Mouse (Mus musculus) stomach, embryonic 14.5 days (tissue): Measurements from ENCODE around the gene Farp1. TPM values are rescaled to one million over a fixed set of nuclear protein-coding genes. Genes with fewer than 3 reads are reported as not detected.

Source experiments
- ATAC-seq: fragments of 200-750 bp; cut with Nextera tagmentation; 2 replicates; pipeline ENCODE4 v1.8.0; 2017; ENCODE audit warnings: low read depth, moderate TSS enrichment; ENCODE audit not compliant: insufficient number of reproducible peaks, insufficient read depth, low FRiP score
- H3K27ac ChIP-seq: fragments of 300-500 bp; sonication (generic); 2 replicates; pipeline ENCODE4 v1.5.1; 2014; ENCODE audit warnings: mild to moderate bottlenecking, low read length, moderate library complexity, mixed read lengths
- H3K27me3 ChIP-seq: fragments of 300-500 bp; sonication (generic); 2 replicates; pipeline ENCODE4 v1.6.1; 2014; ENCODE audit warnings: low read length, control low read depth, mixed read lengths; ENCODE audit not compliant: control insufficient read depth, insufficient read depth
- H3K36me3 ChIP-seq: fragments of 300-500 bp; sonication (generic); 2 replicates; pipeline ENCODE4 v1.6.1; 2014; ENCODE audit warnings: mild to moderate bottlenecking, control low read depth, low read length, moderate library complexity, mixed read lengths; ENCODE audit not compliant: control insufficient read depth, insufficient read depth
- H3K4me1 ChIP-seq: fragments of 300-500 bp; sonication (generic); 2 replicates; pipeline ENCODE4 v1.6.1; 2014; ENCODE audit warnings: low read length, control low read depth, mixed read lengths; ENCODE audit not compliant: control insufficient read depth, insufficient read depth
- H3K4me2 ChIP-seq: fragments of 300-500 bp; sonication (generic); replicated peaks from 2 replicates; pipeline ENCODE4 v1.6.1; 2014; ENCODE audit warnings: low read depth, low read length, control low read depth
- H3K4me3 ChIP-seq: fragments of 300-500 bp; sonication (generic); 2 replicates; pipeline ENCODE4 v1.5.1; 2014; ENCODE audit warnings: low read depth, low read length, control low read depth
- H3K9ac ChIP-seq: fragments of 300-500 bp; sonication (generic); replicated peaks from 2 replicates; pipeline ENCODE4 v1.6.1; 2014; ENCODE audit warnings: low read depth, mild to moderate bottlenecking, control low read depth, low read length, moderate library complexity, mixed read lengths
- H3K9me3 ChIP-seq: fragments of 300-500 bp; sonication (generic); 2 replicates; pipeline ENCODE4 v1.6.1; 2016; ENCODE audit warnings: low read depth, low read length, control low read depth; ENCODE audit not compliant: control insufficient read depth
- WGBS: fragments of 180-500 bp; shearing (Covaris S2); extraction: QIAGEN DNeasy Blood & Tissue Kit; methylation state at CpG from one replicate; pipeline ENCODE4 v1.1.7; 2014; 5-methylcytosine and 5-hydroxymethylcytosine counted together
- polyA plus RNA-seq: library from polyadenylated mRNA; unstranded; fragments of >200 nt; fragmentation: Nextera tagmentation; extraction: Ambion mirVana; gene quantifications from 2 replicates; pipeline ENCODE4 v1.2.1, GENCODE M21; 2014

The Farp1 gene
- polyA plus RNA-seq, 1 experiment from 2014 or later: 22.2 TPM

- Histone ChIP-seq H3K9me3 (no peaks in the 10 kb centered on the region), H3K4me2 (no peak overlapping the region), H3K4me1 (0 out of 2 replicates have a peak, but pooled peaks cover under 1% of the 10 kb centered on the region), H3K27ac (no peak overlapping the region), H3K9ac (no peak overlapping the region), H3K27me3 (no peaks in the 10 kb centered on the region), H3K4me3 (no peak overlapping the region), H3K36me3 (peaks cover 38% of the 10 kb centered on the region)
- WGBS: 78% methylated on average over 5 of the region's 5 CpGs
- peak; percentile 83 for ATAC-seq
Observed at GRCm38 (mm10) chr14:121298537-121298936, 263.5 kb downstream of the Farp1 start.

DNA sequence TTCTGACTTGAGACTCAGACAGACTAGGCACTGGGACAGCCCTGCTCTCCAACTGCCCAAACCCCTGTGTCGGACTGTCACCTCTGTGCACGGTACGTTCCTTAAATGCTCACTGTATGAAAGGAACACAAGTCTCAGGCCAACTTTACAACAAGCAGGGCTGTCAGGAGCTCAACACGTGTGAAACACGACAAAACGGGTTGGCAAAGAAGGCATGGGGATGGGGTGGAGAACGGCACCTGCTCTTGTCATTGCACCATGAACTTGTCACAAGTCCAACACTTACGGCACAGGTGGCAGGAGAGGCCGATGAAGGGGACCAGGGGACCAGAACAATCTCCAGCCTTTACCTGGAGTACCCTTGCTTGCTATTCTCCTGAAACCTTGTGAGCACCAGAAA lies 264.1 kb downstream of the Farp1 start:
- H3K9me3 ChIP-seq: no peaks in the 10 kb centered on the region
- no peak overlapping the region for H3K27ac ChIP-seq
- H3K27me3 ChIP-seq: no peaks in the 10 kb centered on the region
- ATAC-seq: no peak
- H3K4me1 ChIP-seq: 0 out of 2 replicates have a peak, but pooled peaks cover 6% of the 10 kb centered on the region
- H3K36me3 ChIP-seq: peaks cover 32% of the 10 kb centered on the region
- H3K4me2 ChIP-seq: no peak overlapping the region
- WGBS: 82% methylated on average over 9 of the region's 9 CpGs
- no peak overlapping the region for H3K4me3 ChIP-seq
- no peak overlapping the region for H3K9ac ChIP-seq

DNA sequence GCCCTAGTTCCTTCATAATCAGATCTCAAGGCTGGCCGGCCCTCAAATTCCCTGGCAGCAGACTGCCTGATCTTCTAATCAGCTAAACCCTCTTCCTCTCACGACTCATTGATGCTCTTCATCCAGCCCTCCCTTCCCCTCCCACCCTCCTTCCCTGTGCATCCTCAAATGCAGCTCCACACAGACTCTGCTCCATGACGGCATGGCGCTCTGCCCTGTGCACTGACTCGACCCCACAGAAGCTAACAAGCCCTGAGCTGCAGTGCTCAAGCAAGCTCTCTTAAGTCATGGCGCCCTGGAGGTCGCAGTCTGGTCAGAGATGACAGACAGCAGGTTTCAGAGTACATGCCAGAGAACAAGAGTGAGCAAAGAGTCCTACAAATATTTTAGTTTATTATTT lies 269.5 kb downstream of the Farp1 start:
- no peak overlapping the region for H3K4me2 ChIP-seq
- no peak overlapping the region for H3K4me3 ChIP-seq
- H3K4me1 ChIP-seq: peaks cover 10% of the 10 kb centered on the region; the same call in 1 of the 2 replicates
- no peaks in the 10 kb centered on the region for H3K27me3 ChIP-seq
- peaks cover 24% of the 10 kb centered on the region for H3K36me3 ChIP-seq
- WGBS: 57% methylated on average over 7 of the region's 7 CpGs
- no peak overlapping the region for H3K9ac ChIP-seq
- H3K9me3 ChIP-seq: no peaks in the 10 kb centered on the region
- ATAC-seq: no peak
- no peak overlapping the region for H3K27ac ChIP-seq

DNA sequence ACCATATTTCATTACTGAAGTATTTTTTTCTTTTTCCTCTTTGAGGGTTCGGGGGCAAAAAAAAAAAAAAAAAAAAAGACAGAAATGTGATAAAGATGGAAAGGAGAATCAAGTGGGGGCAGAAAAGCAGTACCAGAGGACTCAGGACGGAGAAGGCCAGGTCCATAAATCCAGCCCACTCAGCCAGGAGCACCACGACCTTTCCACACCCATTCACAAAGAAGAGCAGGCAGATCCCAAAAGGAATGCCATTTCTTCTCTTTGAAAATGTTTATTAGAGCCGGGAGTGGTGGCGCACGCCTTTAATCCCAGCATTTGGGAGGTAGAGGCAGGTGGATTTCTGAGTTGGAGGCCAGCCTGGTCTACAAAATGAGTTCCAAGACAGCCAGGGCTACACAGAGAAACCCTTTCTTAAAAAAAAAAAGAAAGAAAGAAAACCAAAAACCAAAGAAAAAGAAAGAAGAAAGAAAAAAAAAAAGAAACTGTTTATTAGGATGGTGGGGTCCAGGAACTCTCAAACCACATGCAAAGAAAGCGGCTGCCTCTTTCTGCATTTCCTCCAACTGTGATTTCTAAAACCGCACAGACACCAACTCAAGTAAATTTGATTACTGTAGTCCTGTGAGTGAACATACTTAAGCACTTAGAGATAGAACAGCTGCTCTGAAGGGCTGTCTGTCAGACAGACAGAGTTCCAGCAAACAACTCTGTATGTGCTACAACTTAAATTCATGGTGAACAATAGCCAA lies 270.5 kb downstream of the Farp1 start:
- ATAC-seq: no peak
- peaks cover 19% of the 10 kb centered on the region; the same call in 1 of the 2 replicates for H3K4me1 ChIP-seq
- H3K4me3 ChIP-seq: no peak overlapping the region
- H3K36me3 ChIP-seq: peaks cover 16% of the 10 kb centered on the region; the same call in 1 of the 2 replicates
- 51% methylated on average over 8 of the region's 8 CpGs for WGBS
- no peak overlapping the region for H3K9ac ChIP-seq
- H3K9me3 ChIP-seq: no peaks in the 10 kb centered on the region
- H3K27me3 ChIP-seq: no peaks in the 10 kb centered on the region
- H3K4me2 ChIP-seq: no peak overlapping the region
- no peak overlapping the region for H3K27ac ChIP-seq

DNA sequence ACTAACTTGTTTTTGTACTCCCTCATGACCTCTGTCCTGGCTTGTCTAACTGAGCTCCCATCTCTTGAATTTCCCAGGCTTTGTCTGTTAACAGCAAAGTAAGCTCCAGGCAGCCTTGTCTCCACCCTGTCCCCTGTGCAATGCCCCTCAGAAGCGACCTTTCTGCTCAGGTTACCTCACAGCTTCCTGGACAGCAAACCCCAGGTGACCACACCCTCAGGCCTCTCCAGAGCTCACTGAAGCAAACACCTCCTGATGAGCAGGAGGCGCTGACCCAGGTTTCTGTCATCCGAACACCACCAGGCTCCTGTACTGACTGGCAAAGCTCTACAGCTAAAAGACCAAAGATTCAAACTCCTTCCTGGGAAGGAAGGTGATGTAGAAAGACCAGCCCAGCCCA lies 274.9 kb downstream of the Farp1 start:
- Histone ChIP-seq H3K4me1 (peaks cover 24% of the 10 kb centered on the region; the same call in 1 of the 2 replicates), H3K9ac (no peak overlapping the region), H3K4me3 (no peak overlapping the region), H3K36me3 (no peaks in the 10 kb centered on the region; the same call in 1 of the 2 replicates), H3K27me3 (no peaks in the 10 kb centered on the region), H3K4me2 (no peak overlapping the region), H3K9me3 (no peaks in the 10 kb centered on the region), H3K27ac (no peak overlapping the region)
- 63% methylated on average over 3 of the region's 3 CpGs for WGBS
- peak; percentile 62; the same call in 1 of the 2 replicates for ATAC-seq

- H3K27me3 ChIP-seq: no peaks in the 10 kb centered on the region
- no peak overlapping the region for H3K9ac ChIP-seq
- WGBS: 81% methylated on average over 6 of the region's 6 CpGs
- H3K27ac ChIP-seq: no peak overlapping the region
- peaks cover 24% of the 10 kb centered on the region; the same call in 1 of the 2 replicates for H3K4me1 ChIP-seq
- H3K4me3 ChIP-seq: no peak overlapping the region
- no peaks in the 10 kb centered on the region for H3K9me3 ChIP-seq
- ATAC-seq: no peak
- no peaks in the 10 kb centered on the region; the same call in 1 of the 2 replicates for H3K36me3 ChIP-seq
- H3K4me2 ChIP-seq: no peak overlapping the region
Observed at GRCm38 (mm10) chr14:121310325-121311080, 275.5 kb downstream of the Farp1 start.

DNA sequence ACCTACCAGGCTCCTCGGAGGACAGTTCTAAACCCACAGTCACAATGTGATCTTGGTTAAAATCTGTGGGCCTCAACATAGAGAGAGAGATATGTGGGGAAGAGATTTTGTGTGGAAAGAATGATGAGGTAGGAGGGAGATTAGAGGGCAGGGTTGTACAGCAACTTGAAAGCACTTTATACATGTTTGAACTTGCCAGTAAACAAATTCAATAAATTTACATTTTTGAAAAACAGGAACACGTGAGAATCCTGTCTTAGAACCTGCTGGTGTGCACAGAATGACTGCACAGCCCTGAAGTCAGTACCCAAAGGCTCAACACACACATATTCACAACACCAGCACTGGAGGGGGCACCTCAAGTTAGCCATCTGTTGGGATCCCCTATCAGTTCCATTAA lies 276.1 kb downstream of the Farp1 start:
- no peak for ATAC-seq
- 77% methylated on average over 2 of the region's 2 CpGs for WGBS
- peaks cover 24% of the 10 kb centered on the region; the same call in 1 of the 2 replicates for H3K4me1 ChIP-seq
- H3K4me3 ChIP-seq: no peak overlapping the region
- H3K9me3 ChIP-seq: no peaks in the 10 kb centered on the region
- H3K9ac ChIP-seq: no peak overlapping the region
- H3K36me3 ChIP-seq: no peaks in the 10 kb centered on the region; the same call in 1 of the 2 replicates
- no peaks in the 10 kb centered on the region for H3K27me3 ChIP-seq
- H3K27ac ChIP-seq: no peak overlapping the region
- no peak overlapping the region for H3K4me2 ChIP-seq

- Histone ChIP-seq H3K27ac (no peak overlapping the region), H3K4me2 (no peak overlapping the region), H3K4me3 (no peak overlapping the region), H3K9ac (no peak overlapping the region), H3K9me3 (no peaks in the 10 kb centered on the region), H3K36me3 (no peaks in the 10 kb centered on the region), H3K27me3 (no peaks in the 10 kb centered on the region), H3K4me1 (peaks cover 33% of the 10 kb centered on the region; the same call in 1 of the 2 replicates)
- ATAC-seq: no peak
- WGBS: 89% methylated on average over 10 of the region's 10 CpGs
Observed at GRCm38 (mm10) chr14:121313283-121313682, 278.3 kb downstream of the Farp1 start.
